Mouse (Mus musculus) WW6 (cell line): ENCODE measurements at regions not wholly inside any gene's neighbourhood (a gene's known extent, or its start where the extent isn't known, plus 50 kb on each side); places are given as distances from the start of the nearest gene placed in this dataset.

ENCODE experiments used
- DNase-seq: peaks from one replicate; pipeline ENCODE4 v3.0.0-alpha.2; 2013; ENCODE audit warnings: low read depth, low spot score

- DNase-seq = no peak
These were observed 336.8 kb upstream of the 4930535I16Rik start for GRCm38 (mm10) chr4:124254446-124255182.

- no peak for DNase-seq
These were observed 323.8 kb upstream of the 4930535I16Rik start for GRCm38 (mm10) chr4:124241600-124241999.

- DNase-seq = no peak
These were observed 318.7 kb upstream of the 4930535I16Rik start for GRCm38 (mm10) chr4:124236476-124236875.

GRCm38 (mm10) chr4:124228537-124228936 lies 310.7 kb upstream of the 4930535I16Rik start:
- DNase-seq = peak; percentile 62

GRCm38 (mm10) chr4:124223646-124224500 lies 306.1 kb upstream of the 4930535I16Rik start:
- DNase-seq = no peak

- no peak for DNase-seq
These were observed 303.9 kb upstream of the 4930535I16Rik start for GRCm38 (mm10) chr4:124221736-124222135.

GRCm38 (mm10) chr4:124217206-124217605 lies 299.4 kb upstream of the 4930535I16Rik start:
- DNase-seq = no peak

GRCm38 (mm10) chr4:124216351-124216750 lies 298.5 kb upstream of the 4930535I16Rik start:
- DNase-seq = no peak

- no peak for DNase-seq
These were observed 297.3 kb upstream of the 4930535I16Rik start for GRCm38 (mm10) chr4:124215077-124215476.

- DNase-seq = no peak
These were observed 292.3 kb upstream of the 4930535I16Rik start for GRCm38 (mm10) chr4:124210103-124210502.

GRCm38 (mm10) chr4:124206480-124206879 lies 288.7 kb upstream of the 4930535I16Rik start:
- DNase-seq = no peak

- no peak for DNase-seq
These were observed 285.9 kb upstream of the 4930535I16Rik start for GRCm38 (mm10) chr4:124203736-124204135.

- DNase-seq = no peak
These were observed 282.3 kb upstream of the 4930535I16Rik start for GRCm38 (mm10) chr4:124199884-124200844.

- DNase-seq = no peak
These were observed 281.0 kb upstream of the 4930535I16Rik start for GRCm38 (mm10) chr4:124198832-124199231.

GRCm38 (mm10) chr4:124196711-124197110 lies 278.9 kb upstream of the 4930535I16Rik start:
- no peak for DNase-seq

- DNase-seq = no peak
These were observed 275.4 kb upstream of the 4930535I16Rik start for GRCm38 (mm10) chr4:124193059-124193721.

GRCm38 (mm10) chr4:124190775-124191174 lies 273.0 kb upstream of the 4930535I16Rik start:
- no peak for DNase-seq

GRCm38 (mm10) chr4:124189993-124190385 lies 272.2 kb upstream of the 4930535I16Rik start:
- DNase-seq = no peak

GRCm38 (mm10) chr4:124189352-124189992 lies 271.6 kb upstream of the 4930535I16Rik start:
- no peak for DNase-seq

- DNase-seq = no peak
These were observed 269.3 kb upstream of the 4930535I16Rik start for GRCm38 (mm10) chr4:124187108-124187507.
